Mouse (Mus musculus): ENCODE measurements around the gene AW146154.

DNA sequence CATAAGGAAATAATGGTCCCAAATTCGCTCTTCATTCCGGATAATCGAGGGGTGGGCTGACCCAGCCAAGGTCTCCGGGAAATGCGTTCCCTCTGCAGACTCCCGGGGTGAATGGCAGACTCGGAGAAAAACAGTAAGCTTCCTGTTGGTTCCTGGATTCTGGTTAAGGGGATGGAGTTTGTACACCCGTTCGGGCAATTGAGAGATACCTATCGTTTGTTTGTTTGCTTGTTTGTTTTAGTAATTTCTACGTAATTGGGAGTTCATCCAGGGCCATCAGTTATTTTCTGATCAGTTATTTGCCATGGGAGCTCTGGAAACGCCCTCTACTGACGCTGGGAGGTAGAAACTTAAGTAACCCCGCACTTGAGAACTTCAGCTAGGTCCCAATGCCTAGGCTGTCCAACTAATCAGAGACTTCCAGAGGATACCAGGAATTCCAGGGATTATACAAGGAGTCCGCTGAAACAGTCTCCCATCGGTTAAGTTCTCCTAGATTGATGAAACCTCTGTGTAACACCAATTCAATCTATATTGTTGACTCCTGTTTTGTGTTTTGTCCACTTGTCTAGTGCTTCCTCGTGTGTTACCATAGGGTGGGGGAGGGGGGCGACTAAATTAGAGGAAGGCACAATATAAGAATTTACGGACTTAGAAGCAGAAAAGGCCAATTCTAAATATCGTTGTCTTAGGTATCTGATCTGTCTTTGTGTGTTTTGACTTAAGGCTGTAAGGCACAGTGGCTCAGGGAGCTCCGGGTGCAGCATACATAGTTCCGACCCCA is 653 bp upstream of the AW146154 start:
- TF ChIP-seq CTCF (IDR thresholded peaks at IDR 0.05; ENCODE audit: borderline replicate concordance, insufficient read depth, low read length) (no peak), POLR2A (IDR thresholded peaks at IDR 0.05; ENCODE audit: low read depth, low read length) (no peak)
